Mouse (Mus musculus) cerebellum, adult 9-10 months (tissue): ENCODE measurements around the gene Gm37240.

Experiments used
- DNase-seq: peaks from one replicate; pipeline ENCODE4 v3.0.0; 2022

Gm37240 gene

DNA sequence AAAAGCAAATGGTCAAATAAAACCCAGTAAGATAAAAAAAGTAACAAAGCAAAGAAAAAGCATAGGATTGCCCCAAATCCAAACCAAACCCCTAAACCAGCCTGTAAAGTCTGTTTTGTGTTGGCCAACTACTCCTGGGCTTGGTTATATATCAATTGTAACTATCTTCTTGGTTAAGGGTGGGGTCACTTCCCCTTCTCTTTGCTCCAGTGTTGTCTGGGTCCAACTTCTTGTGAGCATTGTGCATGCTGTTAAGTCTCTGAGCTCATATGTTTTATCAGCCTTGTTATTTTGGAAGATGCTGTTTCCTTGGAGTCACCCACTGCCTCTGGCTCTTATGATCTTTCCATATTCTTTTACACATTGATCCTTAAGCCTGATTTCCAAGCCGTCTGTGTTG lies 1032.9 kb downstream of the Gm37240 start:
- DNase-seq, result no peak

DNA sequence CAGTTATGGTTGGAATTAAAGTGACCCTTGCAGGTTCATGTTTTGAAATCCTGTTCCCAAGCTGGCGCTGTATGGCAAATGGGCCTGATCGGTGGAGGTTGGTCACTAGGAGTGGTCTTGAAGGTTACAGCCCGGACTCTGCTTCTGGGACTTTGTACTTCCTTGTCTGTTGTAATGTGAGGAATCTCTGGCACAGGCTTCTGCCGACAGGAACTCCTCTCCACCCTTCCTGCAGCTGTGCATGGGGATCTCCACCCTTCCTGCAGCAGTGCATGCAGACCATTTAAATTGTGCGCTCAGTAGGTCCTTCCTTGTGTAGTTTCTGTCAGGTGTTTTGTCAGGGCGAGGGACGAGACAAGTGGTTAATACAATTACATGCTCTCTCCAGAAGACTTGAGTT lies 1034.4 kb downstream of the Gm37240 start:
- DNase-seq, result no peak

DNA sequence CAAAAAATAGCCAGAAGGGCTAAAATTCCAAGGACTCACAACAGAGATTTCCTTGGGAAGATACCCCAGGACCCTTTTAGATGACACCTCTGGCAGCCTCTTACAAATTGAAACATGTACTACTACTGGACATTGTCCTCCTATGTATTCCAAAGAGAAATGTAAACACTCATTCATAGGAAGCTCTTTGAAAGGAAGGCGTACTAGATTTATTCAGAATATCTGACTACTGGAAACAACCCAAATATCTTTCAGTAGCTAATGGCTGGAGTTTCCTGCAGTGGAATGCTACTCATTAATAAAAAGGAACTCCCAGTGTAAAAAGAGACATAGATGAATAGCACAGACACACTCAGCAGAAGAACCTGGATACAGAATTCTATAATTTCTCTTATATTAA lies 1035.5 kb downstream of the Gm37240 start:
- DNase-seq, result no peak

DNA sequence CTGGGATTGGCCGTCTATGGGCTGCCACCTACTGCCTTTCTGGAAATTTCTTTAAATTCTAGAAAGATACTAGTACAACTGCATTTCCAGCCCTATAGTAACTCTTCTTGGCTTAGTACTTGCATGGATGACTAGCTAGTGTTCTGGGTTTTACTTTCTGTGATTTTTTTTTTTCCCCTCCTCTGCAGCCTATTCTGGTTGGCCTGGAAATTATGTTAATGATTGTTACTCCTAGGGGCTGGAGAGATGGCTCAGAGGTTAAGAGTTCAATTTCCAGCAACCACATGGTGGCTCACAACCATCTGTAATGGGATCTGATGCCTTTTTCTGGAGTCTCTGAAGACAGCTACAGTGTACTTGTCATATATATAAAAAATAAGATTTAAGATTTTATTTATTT lies 1036.9 kb downstream of the Gm37240 start:
- no peak for DNase-seq

DNA sequence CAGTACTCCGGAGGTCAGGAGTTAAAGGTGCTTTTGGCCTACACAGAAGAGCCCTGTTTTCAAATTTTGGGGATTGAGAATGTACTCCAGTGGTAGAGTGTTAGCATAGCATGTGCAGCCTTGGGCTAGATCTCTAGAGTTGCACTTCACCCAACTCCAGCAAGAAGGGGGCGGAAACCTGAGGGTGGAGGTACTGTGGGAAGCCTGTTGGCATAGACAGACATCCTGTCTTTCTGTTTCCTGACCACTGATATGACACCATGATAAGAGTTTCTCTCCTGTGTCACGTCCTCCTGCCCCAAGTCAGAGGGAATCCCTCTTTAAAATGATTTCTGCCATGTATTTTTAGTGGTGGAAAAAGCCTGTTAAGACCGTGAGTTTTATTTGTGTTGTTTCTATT lies 1038.5 kb downstream of the Gm37240 start:
- no peak for DNase-seq

DNA sequence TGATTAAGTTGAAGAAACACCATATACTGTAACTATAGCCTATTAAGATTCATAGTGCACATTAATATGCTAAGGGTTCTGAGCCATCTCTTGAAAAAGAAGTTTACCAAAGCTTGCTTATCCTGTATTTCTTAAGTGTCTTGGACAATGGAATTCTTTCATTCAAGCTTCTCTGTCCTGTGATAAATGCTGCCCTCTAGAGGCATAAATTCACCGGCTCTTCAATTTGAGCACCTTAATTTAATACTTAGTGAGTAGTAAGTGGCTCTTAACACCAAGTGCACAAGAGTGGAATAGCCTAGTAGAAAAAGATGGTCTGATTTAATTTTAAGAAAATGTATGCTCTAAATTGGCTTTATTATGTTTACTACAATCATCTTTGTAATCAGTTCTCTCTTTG lies 1043.7 kb downstream of the Gm37240 start:
- peak; percentile 79 for DNase-seq

DNA sequence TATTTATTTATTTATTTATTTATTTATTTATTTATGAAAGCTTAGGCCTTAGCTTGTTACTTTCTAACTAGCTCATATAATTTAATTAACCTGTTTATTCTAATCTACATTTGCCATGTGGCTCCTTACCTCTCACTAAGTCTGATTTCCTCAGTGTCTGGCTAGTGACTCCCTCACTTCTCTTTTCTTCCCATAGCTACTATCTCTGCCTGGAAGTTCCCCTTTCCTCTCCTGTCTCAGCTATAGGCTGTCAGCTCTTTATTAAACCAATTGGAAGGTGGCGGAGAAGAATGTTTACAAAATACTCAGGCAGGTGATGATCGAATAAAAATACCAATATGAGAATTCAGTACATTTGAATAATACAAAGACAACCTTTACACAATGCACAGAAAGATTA lies 1044.5 kb downstream of the Gm37240 start:
- DNase-seq, result no peak

DNA sequence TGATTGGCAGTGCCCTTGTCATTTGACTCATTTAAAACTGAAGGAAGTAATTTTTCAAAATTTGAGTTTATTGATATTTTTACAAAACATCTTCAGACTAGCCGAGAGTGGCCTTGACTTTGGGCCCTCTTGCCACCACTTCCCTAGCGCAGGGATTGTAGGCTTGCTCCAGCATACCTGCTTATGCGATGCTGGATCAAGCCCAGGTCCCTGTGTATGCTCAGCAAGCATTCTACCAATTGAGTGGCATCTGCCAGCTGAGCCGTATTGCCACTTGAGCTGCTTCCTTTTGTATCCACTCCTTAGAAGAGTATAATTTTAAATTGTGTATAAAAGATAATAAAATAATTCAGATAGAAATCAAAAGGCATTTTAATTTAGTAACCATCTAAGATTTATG lies 1046.0 kb downstream of the Gm37240 start:
- no peak for DNase-seq

DNA sequence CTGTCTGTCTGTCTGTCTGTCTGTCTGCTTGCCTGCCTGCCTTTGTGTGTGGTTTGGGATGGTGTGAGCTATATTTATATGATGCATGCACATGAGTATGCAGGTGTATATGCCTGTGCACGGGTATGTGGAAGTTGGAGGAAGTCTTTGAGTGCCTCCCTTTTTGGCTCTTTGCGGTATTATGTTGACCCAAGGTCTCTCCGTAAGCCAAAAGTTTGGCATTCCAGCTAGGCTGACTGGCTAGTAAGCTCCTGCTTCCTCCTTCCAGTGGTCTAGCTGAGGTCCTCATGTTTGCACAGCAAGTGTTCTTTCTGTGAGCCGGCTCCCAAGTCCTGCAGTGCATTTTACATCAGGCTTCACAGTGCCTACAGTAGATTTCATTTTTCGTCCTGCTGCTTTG lies 1047.8 kb downstream of the Gm37240 start:
- no peak for DNase-seq

DNA sequence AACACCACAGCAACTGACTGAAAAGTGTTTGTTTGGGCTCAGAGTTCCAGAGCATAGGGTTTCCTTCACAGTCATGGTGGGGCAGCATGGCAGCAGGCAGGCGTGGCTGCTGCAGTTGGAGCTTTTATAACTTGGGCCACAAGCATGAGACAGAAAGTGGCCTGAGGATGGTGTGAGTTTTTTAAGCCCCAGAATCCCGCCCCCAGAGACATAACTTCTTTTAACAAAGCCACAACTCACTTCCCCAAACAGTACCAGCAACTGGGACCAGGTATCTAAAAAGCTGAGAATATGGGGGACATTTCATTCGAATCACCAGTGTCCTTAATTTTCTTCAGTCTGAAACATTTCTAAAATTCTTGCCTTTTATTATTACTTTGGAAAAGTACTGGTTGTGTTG lies 1049.3 kb downstream of the Gm37240 start:
- DNase-seq, result no peak

DNA sequence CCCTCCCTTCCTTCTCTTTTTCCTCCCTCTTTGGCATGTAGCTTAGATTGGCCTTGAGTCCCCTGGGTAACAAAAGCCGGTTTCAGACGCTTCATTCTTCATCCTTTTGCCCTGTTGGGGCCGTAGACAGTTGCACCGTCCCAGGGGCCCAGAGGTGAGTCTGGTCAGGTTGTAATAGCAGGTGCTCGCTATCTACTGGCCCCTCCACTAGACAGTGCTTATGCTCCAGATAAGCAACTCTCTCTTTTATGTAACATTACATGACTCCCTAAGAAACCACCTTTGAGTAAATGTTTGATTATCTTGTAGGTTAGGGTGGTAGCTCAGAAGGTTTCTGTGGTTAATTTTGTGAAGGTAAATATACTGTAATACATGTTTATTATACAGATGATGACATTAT lies 1051.3 kb downstream of the Gm37240 start:
- DNase-seq, result no peak

DNA sequence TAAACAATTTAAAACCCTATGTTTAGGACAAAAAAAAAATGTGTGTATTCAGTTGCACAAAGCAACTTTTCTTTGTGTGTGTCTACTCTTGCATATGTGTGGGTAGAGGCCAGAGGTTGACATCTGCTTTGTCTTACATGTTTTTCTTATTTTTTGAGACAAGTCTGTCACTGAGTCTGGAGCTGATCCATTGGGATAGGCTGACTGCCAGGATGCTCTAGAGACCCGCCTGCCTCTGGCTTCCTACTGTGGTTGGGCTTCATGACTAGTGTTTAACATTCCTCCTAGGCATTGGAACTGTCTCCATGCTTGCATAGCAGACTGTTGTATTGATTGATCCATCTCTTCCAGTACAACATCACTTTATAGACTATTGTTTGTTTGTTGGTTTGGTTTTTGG lies 1058.0 kb downstream of the Gm37240 start:
- DNase-seq, result no peak

DNA sequence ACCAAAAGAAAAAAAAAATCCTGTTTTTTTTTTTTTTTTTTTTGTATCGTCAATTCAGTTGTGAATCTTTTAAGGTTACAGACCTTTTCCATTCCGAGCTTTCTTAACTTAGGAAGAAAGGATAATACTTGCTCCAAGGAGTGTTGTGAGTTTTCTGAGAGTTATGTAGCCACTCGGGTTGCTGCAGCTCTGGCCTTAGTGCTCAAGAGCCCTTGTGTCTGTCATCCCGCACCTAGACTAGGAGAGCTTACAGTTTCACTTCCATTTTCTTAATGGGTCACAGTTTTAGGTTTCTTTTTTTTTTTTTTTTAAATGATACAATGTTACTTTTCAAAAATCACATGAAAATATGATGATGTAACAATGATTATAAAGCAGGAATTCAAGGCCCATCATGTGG lies 1059.7 kb downstream of the Gm37240 start:
- DNase-seq, result no peak

DNA sequence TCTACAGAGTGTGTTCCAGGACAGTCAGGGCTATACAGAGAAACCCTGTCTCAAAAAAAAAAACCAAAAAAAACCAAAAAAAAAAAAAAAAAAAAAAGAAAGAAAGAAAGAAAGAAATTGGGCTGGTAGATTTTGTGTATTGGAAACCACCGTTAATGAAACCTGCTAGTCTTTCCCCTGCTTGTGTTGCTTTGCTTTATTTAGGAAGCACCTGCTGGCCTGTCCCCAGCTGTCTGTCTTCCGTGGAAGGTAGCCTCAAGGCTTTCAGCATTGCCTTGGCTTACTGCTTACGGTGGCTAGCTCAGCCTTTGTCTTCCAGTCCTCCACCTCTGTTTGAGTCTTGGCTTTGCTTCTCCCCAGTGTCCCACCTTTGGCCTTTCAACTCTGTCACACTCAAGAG lies 1060.4 kb downstream of the Gm37240 start:
- no peak for DNase-seq

DNA sequence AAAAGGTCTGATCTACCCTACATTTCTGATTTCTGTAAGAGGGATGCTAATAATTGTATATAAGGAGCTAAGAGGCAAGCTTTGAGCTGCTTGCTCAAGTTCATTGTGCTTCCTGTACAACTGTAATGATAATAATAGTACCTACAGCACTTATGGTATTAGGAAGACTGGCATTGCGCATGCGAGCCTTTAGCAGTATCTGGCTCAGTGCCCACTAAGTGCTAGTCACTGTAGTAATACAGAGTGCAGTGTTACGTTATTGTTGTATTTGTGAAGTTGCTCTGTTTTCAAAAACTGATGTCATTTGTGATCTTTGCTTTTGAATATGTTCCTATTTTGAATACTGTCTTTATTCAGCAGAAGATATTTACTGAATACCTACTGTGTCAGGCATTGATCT lies 1060.9 kb downstream of the Gm37240 start:
- no peak for DNase-seq

DNA sequence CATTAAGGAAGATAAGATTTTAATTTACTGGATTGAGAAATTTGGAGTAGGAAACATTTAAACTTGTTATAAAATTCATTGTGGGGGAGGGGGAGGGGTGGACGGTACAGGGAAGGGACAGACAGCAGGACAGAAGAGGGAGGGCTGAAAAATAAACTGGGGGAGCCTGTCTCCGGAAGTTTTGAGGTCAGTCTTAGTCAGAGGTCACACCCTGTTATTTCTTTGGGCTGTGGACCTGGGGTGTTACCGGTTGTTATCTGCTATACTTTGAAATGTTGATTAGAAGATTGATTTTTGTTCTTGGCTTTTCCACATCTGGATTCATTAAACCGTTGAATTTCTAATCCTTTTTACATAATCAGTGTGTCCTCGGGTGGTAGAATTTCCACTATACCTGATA lies 1061.3 kb downstream of the Gm37240 start:
- DNase-seq, result no peak

DNA sequence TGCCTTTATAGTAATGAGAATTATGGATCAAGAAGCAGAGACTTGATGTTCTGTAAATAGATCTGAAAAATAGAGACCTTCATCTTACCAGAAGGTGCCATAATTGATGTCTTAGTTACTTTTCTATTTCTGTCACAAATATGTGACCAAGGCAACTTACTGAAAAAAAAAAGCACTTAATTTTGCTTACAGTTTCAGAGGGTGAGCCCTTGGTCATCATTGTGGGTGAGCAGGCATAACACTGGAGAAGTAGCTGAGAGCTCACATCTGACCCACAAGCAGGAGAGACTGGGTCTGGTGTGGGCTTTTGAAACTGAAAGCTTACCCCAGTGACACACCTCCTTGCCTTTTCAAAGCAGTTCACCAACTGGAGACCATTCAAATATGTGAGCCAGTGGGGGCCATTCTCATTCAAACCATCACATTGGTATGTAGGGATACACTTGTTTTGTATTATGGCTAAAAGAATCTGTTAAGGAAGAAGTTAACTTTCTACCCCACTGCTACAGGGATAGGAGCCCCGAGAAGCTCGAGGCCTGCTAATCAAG lies 1066.6 kb downstream of the Gm37240 start:
- DNase-seq, result no peak

DNA sequence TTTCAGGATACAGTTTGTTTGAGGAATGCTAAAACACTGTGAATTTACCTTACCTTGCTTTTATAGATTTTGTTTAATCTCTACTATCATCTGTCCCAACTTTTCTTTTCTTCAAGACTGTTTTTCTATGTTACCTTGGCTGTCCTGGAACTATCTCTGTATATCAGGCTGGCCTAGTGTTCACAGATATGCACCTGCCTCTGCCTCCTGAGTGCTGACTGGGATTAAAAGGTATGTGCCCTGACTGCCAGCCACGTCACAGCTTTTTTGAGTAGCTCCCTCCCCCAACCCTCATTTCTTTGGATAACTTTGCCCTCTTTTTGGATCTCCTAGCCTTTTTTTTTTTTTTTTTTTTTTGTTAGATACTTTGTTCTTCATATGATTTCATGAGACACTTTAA lies 1070.4 kb downstream of the Gm37240 start:
- DNase-seq, result no peak

DNA sequence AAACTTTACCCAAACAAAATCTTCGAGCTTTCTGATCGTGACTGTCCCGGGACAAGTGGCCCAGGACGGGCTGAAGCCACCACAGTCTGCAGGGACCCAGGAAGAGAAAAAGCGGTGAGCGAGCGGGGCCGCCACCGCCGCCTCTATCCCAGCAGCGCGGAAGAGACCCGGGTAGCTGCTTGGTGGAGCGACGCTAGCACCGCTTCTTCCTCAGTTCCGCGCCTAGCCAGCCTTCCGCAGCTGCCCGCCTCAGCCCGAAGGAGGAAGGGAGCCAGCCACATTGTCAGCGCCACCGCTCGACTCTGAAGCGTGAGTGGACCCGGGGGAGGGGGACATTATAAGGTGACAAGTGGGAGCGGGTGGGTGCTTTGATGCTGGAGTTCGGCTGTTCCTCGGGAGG lies 1071.9 kb downstream of the Gm37240 start:
- peak; percentile 20 for DNase-seq

DNA sequence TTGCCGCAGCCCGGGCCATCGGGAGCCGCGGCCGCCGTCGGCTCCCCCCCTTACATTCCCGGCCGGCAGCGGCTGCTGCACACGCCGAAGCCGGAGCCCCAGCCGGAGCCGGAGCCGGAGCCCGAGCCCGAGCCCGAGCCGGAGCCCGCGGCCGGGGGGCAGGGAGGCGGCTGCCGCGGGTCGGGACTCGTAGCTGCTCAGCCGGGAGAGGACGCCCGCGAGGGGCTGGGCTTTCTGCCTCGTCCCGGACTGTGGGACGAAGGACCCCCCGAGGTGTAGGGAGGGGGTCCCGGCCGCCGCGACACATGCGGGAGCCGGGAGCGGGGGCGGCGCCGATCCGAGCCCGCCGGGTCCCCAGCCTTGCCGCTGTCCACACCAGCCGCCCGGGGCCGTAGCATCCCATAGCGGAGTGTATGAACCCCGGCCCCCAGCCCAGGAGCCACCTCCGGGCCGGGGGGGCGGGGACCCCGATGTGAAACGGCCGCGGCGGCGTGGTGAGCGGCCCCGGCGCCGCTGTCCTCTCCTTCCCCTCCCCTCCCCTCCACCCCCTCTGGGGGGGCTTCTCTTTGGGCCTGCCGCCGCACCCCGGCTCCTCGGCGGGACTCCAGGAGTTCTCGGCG lies 1072.4 kb downstream of the Gm37240 start, which contains the start of gene Fbxw7:
Gene Fbxw7, plus strand, starts transcription at position 507 of the 620 bp plus-strand sequence.
- DNase-seq, result no peak

DNA sequence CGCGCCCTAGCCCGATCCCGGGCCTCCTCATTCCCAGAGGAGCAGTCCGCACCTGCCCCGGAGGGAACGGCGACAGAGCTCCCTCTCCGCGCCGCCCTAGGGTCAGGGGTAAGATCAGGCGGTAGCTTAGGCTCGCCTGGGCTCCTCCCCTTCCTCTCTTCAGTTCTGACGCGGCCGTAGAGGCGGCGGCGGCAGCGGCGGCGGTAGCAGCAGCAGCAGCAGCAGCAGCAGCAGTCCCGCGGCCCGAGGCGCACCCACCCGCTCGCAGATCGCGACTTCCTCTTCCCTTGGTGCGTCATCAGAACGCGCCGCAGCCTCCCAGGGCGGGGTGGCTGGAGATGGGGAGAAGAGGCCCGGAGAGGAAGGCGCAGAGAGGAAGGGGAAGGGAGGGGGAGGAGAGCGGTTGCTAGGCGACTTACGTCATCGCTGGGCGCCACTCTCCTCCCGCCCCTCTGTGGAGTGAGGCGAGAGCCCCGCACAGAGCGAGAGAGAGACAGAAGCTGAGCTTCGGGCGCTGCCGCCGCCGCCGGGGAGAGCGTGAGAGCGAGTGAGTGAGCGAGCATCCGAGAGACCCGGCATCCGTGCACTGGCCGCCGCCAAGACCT lies 1073.1 kb downstream of the Gm37240 start:
- peak; percentile 100 for DNase-seq

DNA sequence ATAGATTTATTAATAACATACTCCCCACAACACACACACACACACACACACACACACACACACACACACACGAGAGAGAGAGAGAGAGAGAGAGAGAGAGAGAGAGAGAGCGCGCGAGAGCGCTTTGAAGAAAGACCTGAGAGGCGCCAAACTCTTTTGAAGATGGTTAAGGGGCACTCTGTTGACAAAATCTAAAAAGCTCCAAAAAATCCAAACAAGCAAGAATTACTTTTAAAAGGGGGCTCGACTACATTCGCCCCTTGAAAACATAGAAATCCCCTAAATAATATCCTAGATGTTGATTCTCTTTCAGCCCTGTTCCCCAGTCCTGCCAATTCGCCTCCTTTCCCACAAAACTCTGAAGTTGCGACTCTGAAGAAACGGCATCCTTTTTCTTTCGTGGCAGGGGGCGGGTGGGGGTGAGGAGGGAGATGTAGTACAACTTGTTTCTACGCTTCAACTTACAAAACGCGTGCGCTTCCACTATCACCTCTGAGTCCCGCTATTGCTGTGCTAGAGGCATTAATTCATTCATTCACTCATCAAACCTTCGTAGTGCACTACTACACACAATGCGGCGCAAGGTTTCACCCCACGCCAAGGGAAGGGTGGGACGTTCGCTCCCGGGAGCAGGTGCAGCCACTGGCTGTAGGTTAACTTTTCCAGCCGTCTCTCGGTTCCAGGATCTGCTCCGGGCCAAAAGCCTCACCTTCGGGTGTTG lies 1073.7 kb downstream of the Gm37240 start:
- no peak for DNase-seq

DNA sequence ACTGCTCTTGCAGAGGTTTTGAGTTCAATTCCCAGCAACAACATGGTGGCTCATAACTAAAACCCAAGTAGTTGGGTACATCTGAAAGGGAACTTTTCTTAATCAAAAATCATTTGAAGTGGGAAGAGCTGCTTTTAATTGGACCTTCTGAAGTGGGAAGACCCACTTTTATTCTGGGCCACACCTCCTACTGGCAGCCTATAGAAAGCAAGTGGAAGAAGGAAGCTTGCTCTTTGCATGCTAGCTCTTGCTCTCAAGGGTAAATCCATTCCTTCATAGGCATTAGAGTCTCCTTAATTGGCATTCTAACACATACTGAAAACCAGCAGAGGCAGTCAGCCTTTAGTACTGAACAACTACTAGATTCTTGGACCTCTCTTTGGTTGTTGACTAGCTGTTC lies 1076.5 kb downstream of the Gm37240 start:
- DNase-seq, result no peak

DNA sequence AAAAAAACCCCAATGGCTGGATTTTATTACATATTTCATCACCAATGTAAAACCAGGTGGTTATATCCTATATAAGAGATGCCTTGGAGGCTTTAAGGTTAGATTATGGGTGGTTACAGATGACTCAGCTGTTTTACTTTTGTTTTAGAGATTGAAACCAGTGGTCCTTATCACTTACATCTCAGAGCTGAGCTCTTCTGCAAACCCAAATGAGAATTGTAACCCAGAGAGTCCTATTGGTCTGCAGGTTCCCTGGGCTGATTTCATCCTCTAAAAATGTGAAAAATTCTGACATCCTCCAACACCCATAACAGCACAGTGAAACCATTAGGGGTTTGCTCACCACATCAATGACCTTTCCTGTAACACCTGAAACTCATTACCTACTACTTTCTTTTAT lies 1078.4 kb downstream of the Gm37240 start:
- no peak for DNase-seq
